Mouse (Mus musculus): ENCODE measurements around the gene Gm14325. TPM values are rescaled to one million over a fixed set of nuclear protein-coding genes. Genes with fewer than 3 reads are reported as not detected.
"Not testable (repeated sequence)": the region's sequence is repeated elsewhere in the genome, so short reads cannot be mapped to it uniquely, and the experiment has no call there.

The Gm14325 gene
- total RNA-seq (2021): 10 to 100 TPM; 60.5 to 75.2 TPM
- long read RNA-seq, experiment 1, transcript Gm14325-202 (3 exons, 310 nt): major isoform, 24 of 29 reads
- long read RNA-seq, experiment 1, partial matches to known transcripts: 0 of 29 reads
- long read RNA-seq, experiment 1, other reads (novel, unspliced or antisense): 3 of 29 reads
- long read RNA-seq, experiment 2, transcript Gm14325-202 (3 exons, 310 nt): major isoform, 18 of 21 reads
- long read RNA-seq, experiment 2, partial matches to known transcripts: 0 of 21 reads
- long read RNA-seq, experiment 2, other reads (novel, unspliced or antisense): 2 of 21 reads

GRCm38 (mm10) chr2:177839901-177840663 is at the start of gene Gm14325:
Gene Gm14325, minus strand, starts transcription at chr2:177840336.
- peak; percentile 62 to 63 for DNase-seq (ENCODE audit: low spot score in 2 of 2)

GRCm38 (mm10) chr2:177887743-177888142 is 47.6 kb upstream of the Gm14325 start:
- DNase-seq (ENCODE audit: low spot score in 2 of 2): peak in 1 of 2 experiments; percentile 16

- not testable (repeated sequence) for DNase-seq (ENCODE audit: low spot score in 2 of 2)
Observed at GRCm38 (mm10) chr2:177862254-177862653, 22.1 kb upstream of the Gm14325 start.

DNA sequence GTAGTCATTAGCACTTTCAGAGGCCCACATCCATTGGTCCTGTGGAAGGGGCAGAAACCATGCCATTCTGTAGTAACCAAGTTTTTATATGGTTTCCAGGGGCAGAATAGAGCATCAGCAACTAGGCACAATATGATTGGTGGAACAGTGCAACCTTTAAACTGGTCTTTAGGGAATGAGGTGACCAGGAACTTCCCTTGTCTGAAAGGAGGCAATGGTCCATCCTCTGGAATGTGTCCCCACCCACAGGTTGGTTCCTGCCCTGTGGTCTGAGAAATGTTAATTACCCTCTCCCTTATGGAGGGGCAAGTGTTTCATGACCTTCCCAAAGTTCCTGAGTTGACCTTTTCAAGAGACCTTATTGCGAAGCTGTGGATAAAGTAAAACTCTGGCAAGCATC is 3.5 kb upstream of the Gm14325 start:
- not testable (repeated sequence) for DNase-seq (ENCODE audit: low spot score in 2 of 2)

- not testable (repeated sequence) for DNase-seq (ENCODE audit: low spot score in 2 of 2)
Observed at GRCm38 (mm10) chr2:177836756-177837155, 3.4 kb downstream of the Gm14325 start.

DNA sequence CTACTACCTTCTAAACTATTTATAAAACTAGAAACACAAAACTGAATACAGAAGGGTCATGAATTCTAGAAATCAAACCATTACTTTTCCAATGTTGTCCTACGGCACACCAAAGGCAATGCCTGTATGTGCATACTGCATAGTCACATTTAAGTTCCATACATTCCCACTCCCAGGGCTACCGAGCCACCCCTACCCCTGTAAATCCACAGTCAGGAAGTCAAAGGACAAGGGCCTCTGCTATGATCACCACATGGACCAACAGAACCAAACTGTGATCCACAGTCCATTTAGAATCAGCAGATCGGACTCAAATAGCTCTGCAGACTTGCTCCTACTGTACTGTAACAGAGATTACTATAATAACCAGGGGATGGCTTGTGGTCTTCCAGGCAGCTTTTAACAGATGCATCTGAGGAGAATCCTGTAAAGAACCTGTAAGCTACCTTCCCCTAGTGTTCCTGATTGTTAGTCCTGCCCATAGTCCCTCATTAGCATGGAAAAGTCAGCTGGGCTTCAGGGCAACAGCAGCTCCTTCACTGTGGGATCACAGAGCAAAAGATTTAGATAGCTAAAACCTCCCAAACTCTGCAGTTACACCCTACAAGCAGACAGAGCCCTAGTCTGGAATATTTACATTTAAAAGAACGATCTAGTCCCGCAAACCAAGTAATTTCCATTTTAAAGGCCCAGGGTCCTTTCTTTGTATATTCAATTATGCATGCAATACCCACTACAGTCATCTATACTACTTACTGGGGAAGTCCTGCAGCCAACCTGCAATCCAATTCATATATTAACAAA is 4.2 kb downstream of the Gm14325 start:
- not testable (repeated sequence) for DNase-seq (ENCODE audit: low spot score in 2 of 2)

- DNase-seq (ENCODE audit: low spot score in 2 of 2): not testable (repeated sequence)
Observed at GRCm38 (mm10) chr2:177821952-177822351, 18.2 kb downstream of the Gm14325 start.

DNA sequence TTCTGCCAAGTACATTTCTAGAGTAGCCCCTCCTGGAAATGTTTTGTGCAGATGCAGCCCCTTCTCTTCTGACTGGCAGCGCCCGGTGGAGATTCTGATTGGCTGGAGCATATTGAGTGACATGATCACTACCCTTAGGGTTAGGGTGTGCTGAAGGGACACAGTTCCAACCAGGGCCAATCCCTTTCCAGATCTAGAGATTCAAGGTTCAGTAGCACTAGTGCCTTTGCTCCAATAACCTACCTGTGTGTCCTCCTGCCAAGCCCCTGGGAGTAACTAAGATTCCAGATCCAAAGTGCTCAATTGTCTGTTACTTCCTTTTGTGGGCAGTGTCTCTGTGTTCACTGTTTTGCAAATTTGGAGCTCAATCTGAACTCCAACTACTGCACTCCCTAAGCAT is 34.0 kb downstream of the Gm14325 start:
- DNase-seq (ENCODE audit: low spot score in 2 of 2): not testable (repeated sequence)

DNA sequence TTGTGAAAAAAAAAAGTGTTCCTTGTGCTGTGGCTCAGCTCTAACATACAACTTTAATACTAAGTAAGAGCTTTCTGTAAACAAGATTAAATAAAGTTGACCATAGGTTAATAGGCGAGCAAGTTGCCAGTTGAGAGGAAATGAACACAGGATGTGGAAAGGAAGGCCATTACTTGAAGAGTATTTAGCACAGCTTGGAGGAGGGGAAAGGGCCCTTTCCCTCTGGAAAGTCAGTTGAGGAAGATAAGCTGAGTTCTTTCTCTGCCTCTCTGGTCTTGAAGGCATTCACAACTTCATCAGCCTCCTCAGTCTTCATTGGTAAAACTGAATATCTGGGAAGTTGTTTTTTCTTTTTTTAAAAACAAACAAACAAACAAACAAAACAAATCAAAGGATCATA is 52.8 kb downstream of the Gm14325 start:
- DNase-seq (ENCODE audit: low spot score in 2 of 2): not testable (repeated sequence)

Other genes starting within 250 kb of the Gm14325 start
- gene Gm14322, start 81.0 kb downstream of the Gm14325 start, total RNA-seq (2021): 10 to 100 TPM; 12.9 to 16.6 TPM
- 1 to 10 TPM; 1.7 to 2.3 TPM for gene Gm14327, start 56.8 kb upstream of the Gm14325 start, total RNA-seq (2021)
- gene Zfp972, start 85.3 kb upstream of the Gm14325 start, total RNA-seq (2021): 1 to 10 TPM; 1.6 to 1.7 TPM
- gene Gm14326, start 117.0 kb upstream of the Gm14325 start, total RNA-seq (2021): 10 to 100 TPM; 24.5 to 27.1 TPM
- gene Zfp971, start 182.9 kb upstream of the Gm14325 start, total RNA-seq (2021): 10 to 100 TPM; 18.6 to 22.1 TPM
- 10 to 100 TPM in 1 of 2 experiments, 1 to 10 TPM in 1; 8.4 to 11.4 TPM for gene Zfp931, start 238.1 kb upstream of the Gm14325 start, total RNA-seq (2021)

Data from gastrocnemius, postnatal 4 days (tissue).